Mouse (Mus musculus) ovary, postnatal 14 days (tissue): Measurements from ENCODE around the gene Pogz.
A peak's percentile ranks its signal among the peaks of the same experiment; 100 is the strongest.
"Not testable (repeated sequence)": the region's sequence is repeated elsewhere in the genome, so short reads cannot be mapped to it uniquely, and the experiment has no call there.

ENCODE experiments used
- DNase-seq: peaks from one replicate; pipeline ENCODE4 v3.0.0; 2022; ENCODE audit warnings: low spot score

The Pogz gene

DNA sequence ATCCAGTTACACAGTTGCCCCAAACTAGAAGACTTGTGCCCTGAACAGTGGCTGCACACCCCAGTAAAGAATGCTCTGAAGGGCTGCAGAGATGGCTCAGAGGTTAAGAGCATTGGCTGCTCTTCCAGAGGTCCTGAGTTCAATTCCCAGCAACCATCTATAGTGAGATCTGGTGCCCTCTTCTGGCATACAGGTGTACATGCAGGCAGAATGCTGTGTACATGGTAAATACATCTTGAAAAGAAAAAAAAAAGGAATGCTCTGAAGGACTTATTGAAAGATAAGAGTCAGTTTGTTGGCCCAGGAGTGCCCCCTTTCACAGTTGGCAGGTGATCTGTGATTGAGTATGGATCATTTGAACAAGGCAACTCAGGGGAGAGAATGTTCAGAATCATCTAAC lies 4.0 kb upstream of the Pogz start:
- DNase-seq, result no peak

DNA sequence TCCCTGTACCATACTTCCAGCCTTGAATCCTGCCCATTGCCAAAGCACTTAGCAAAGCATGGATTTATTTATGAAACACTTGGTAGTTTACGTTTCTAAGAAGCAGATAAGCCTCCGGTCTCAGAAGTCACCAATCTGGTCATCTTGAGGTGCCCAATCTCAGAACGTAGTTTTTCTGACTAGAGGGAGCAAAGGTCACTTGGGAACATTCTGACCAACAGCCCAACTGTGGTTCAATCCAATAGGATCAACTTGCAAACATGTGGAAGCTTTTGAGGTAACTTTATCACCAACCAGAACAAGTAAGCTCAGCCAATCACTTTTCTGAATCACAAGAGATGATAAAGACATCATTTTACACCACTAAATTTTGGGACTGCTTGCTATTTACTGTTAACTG lies 2.0 kb upstream of the Pogz start:
- no peak for DNase-seq

DNA sequence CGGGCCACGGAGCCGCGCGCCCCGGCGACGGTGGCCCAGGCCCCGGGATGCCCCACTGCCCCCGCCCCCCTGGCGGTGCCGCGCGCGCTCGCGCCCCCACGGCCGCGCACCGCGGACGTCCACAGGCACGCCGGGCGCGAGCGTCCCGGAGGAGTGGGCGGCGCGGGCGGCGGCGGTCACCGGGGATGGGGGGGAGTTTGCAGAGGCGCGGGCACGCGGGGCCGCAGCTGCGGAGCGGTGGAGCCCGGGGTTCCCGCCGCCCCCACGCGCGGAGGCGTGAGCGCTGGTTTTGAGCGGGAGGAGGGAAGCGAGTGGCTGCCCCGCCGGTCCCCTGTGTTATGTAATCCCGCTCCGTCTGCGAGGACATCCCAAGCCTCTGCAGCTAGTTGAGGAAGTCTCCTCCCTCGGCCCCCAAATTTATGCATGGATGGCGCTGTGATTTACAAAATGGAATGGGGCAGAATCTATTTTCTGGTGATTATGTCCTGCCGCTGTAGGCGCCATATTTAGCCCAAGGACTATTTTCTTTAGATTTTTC lies 661 bp downstream of the Pogz start:
- peak; percentile 75 for DNase-seq

DNA sequence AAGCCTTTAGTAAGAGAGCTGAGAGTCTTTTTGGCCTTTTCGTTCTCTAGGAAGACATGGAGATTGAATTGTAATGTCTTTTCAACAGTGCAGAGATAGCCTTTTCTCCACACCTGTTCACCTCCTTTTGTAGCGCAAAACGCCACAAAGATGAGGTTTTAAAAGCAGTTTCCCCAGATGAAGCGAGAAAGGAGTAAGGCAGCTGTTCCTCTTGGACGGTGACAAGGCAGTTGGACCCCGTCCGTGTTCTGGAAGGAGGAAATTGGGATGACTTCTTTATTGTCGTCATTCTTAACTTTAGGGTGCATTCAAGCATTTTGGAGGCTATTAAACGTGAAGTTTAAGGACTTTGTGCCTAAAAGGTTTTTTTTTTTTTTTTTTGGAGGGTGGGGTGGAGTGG lies 1.3 kb downstream of the Pogz start:
- no peak for DNase-seq

DNA sequence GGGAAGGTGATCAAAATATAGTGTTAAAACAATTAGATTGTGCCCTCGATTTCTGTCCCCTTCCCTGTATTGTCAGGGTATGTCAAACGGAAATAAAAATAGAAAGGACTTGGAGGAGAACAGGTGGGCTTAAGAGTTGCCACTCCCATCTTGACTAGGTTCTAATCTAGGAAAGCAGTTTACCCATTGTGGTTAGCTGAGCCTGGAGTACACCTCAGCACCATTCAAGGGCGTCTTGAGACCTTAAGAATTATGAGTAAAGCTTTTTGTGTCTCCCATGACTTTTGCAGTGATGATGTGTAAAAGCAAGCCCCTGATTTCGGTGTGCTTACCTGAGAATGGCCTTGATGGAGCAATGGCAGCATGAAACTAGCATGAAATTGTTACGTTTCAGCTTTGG lies 1.7 kb downstream of the Pogz start:
- no peak for DNase-seq

DNA sequence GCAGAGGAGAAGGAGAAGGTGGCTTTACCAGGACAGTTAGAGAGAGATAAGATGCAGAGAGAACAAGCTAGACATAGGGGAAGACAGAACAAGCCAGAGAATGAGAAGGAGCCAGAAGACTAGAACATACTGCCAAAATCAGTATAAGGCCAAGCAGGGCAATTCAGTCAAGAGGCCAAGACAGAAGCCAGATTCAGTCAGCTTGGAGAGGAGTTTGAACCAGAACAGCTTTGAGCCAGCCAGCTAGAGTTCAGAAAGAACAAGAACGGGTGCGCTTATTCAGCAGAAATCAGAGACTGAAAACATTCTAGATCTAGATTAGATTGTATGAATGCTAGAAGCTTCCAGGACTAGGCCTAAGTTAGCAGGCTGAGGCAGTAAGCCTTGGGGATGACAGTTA lies 10.0 kb downstream of the Pogz start:
- no peak for DNase-seq

DNA sequence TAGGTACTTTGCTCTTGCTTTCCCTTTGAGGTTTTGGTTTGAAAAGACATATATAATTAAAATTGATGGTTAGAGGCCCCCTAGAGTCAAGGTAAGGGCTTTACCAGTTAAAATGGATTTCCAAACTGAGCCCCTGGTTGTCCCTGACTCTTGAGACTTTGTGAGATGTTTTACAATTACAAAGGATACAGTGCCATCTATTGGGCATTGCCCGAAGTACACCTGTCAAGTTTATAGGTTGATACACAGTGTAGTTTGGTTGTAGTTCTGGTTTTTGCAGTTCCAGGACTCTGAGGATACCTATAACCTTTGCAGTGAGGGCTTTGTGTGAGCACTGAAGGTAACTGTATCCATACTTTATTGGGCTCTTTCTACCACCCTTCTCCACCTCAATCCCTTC lies 12.0 kb downstream of the Pogz start:
- DNase-seq, result peak; percentile 64

DNA sequence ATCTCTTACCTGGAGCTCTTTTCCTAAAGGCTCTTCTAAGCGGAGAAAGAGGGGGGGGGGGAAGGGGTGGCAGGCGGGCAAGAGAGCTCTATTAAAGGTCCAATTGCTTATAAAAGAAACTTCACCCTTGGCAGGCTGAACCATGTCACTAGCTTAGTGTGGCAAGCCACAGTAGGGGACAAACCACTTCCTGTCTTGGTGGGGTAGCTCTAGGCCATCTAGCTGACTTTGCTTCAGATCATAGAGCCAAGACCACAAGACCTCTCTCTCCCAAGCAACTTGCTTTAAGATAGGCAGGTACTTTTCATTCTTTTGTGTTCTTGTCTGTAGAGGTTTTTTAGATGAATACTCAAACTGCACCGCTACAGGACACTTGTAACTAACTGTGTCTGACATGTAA lies 14.4 kb downstream of the Pogz start:
- no peak for DNase-seq

DNA sequence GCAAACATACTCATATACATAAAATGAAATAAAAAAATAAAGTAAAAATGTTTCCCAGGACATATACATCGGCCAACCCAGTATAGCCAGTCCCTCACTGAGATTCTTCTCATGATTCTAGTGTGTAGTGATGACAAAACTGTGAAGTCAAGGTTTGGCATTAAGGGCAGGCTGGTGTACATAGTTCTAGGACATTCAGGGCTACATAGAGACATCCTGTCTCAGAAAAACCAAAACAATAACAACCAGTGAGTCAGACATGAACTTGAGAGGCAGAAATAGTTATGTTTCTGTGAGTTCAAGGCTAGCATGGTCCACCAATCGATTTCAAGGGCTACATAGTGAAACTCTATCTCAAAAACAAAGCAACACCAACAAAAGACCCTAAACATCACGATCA lies 14.8 kb downstream of the Pogz start:
- no peak for DNase-seq

DNA sequence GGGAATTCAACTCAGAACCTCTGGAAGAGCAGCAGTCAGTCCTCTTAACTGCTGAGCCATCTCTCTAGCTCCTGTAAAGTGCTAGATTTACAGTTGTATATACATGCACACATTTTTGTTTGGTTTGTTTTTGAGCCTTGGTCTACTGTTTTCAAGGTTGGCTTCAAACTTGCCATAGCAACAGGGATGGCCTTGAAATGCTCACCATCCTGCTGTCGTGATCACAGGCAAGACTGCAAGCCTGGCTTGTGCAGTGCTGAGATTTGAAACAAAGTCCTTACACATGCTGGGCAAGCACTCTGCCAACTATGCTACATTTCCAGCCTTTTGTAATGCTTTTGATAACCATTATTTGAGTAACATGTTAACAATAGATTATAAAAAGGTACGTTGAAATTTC lies 22.1 kb downstream of the Pogz start:
- DNase-seq, result no peak

DNA sequence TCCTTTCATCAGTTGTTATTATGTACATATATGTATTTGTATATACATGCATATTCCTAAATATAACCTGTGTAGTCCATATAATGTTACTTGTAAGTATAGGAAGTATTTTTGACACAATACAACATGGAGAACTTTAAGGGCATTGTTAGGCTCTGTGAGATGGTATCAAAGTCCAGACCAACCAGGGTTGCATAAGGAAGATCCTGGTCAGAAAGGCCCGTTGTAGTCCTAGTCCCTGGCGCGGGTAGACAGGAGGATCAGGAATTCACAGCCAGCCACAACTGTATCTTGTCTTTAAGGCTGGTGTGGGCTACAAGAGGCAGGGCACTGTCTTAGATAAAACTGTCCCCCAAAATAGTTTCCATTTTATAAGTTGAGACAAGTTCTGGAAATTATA lies 31.6 kb downstream of the Pogz start:
- DNase-seq, result no peak

DNA sequence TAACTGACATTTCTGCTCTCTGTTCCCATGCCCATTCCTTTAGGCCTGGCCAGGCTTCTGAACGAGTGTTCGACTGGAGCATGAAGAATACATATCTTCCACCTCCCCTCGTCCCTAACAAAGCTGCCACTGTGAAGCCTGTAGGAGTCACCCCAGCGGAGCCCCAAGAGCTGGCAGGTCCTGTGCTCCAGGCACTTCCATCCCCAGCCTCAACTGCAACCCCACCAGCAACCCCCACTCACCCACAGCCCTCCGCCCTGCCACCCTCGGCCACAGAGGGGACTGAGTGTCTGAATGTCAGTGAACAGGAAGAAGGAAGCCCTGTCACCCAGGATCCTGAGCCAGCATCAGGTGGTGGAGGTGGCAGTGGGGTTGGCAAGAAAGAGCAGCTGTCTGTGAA lies 41.3 kb downstream of the Pogz start:
- no peak for DNase-seq

DNA sequence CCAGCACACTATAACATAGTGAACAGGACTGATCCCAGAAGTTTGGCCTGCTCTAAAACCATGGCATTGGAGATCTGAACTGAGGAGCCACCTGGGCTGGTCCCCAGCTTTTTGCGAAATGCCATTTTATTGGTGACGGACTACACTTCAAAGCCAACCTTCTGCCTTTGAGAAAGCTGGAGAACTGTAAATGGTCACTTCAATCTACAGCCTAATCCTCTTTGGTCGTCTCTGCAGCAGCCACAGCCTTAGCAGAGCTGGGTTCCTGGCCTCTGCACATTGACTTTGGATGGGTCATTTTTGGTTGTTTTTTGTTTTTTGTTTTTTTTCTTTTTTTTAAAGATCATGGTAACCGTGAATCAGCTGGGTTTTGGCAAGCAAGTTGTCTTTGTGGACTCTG lies 44.5 kb downstream of the Pogz start:
- DNase-seq, result no peak

DNA sequence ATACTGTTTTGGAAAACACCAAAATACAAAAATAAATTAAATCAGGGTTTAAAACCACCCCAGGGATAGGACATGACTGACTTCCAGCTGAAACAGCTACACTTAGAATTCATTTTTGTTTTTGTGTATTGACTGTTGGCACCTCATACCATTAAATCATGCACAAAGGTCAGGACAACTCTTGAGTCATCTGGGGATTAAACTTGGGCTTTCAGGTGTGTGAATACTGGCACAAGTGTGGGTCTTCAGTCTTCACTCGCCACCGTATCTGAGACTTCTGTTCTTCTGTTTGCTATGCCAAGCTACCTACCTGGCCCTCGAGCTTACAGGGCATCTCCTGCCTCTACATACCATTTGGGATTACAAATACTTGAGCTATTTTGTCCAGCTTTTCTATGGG lies 45.2 kb downstream of the Pogz start:
- no peak for DNase-seq

DNA sequence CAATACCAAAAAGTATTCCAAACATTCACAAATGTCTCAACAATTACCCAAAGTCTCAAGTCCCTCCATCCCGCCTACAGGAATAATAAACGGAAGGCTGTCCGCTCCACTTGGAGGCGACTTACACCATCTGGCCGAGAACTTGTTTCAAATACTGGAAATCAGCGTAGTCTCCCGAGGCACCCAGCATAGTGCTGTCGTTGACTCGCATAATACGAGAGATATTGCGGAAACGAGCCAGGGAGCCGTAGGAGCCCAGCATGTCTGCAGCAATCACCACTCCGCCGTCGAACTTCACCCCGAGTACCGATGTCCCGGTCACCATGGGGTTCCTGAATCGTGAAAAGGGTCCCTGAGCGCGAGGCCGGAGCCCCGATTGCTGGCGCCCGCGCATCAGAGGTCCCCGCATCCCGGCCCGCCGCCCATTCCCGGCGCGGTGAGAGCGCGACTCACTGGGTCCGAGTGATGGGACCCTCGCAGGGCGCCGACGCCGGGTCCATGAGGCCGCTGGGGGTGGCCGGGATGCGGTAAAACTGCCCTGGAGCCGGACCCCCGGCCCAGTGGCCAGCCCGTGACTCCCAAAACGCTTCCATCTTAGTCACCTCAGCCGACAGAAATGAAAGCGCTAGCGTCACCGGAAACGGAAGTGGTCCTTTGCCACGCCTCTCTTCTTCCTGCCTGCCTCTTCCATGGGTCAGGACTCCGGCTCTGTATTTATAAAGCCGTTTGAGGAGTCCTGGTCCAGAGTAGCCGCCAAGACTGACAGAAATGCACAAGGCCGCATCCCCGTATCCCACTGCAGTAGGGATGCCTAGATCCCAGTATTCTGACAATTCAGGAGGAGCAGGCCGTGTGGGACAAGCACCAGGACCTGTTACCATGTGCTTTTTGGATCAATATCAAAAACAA lies 49.2 kb downstream of the Pogz start, which contains the start of gene Psmb4:
Gene Psmb4 (minus strand): TSS at position 646 of the 909 bp plus-strand sequence.
- DNase-seq, result peak; percentile 79

DNA sequence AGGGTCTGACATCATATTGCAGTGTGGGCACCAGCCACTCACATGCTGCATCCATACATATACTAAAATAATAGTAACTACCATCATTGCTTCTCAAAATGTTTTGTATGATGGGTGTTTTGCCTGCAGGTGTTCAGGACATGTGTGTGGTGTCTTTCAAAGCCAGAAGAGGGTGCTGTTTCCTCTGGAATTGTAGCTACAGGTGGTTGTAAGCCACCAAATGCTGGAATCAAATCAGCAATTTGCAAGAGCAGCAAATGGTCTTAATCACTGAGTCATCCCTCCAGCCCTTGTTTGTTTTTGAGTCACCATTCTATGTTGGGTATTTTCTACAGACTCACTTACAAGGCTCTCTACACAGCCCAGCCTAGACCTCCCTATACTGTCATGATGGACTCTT lies 51.2 kb downstream of the Pogz start:
- DNase-seq, result peak; percentile 31

DNA sequence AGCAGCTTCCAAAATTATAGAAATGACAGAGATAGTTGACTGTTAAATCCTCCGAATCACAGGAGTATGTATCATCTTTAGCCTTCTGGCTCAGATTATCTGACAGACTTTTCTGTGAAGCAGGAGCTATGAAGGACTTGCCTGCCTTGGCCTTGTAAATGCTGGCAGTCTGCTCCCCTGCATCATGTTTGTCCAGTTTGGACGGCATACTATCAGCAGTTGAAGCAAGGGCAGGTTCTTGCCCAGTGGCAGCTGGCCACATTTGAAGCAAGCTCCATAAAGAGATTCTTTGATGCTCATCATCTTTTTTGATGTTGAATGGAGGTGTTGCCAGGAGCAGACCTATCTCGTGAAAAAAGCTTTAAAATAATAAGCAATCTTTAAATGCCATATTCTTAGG lies 56.7 kb downstream of the Pogz start:
- DNase-seq, result no peak

DNA sequence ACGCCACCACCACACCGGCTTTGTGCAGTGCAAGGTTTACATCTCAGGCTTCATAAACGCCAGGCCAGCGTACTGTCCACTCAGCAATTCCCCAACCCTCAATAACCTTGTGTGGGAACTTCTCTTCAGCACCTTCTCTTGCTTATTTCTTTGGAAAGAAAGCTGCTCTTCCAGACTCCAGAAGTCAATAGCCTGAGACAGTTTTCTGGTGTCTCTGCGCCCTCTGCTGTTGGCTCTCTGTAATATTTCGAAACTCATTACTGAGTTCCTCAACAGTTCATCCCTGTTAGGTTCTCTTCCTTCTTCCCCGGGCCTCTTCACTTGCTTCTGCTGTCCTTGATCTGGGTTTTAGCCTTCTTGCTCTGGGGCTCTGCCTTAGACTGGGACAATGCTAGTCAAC lies 65.4 kb downstream of the Pogz start:
- DNase-seq, result peak; percentile 52

DNA sequence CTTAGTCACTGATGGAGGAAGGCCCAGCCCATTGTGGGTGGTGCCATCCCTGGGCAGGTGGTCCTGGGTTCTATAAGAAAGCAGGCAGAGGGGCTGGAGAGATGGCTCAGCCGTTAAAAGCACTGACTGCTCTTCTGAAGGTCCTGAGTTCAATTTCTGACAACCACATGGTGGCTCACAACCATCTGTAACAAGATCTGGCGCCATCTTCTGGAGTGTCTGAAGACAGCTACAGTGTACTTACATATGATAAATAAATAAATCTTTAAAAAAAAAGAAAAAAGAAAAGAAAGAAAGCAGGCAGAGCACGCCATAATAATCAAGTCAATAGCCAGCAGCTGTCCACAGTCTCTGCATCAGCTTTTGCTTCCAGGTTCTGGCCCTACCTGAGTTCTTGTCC lies 67.4 kb downstream of the Pogz start:
- not testable (repeated sequence) for DNase-seq

DNA sequence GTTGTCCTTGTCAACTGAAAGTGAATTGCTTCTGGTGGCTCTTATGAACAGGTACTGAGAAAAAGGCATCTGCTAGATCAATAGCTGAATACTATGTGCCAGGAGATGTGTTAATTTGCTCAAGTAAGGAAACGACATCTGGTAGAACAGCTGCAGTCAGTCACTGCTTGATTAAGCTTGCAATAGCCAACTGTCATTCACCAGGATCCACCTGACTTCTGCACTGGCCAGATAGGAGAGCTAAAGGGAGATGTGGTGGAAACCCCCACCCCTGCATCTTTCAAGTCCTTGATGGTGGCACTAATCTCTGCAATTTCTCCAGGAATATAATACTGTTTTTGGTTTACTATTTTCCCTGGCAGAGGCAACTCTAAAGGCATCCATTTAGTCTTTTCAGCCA lies 69.1 kb downstream of the Pogz start:
- DNase-seq, result no peak

DNA sequence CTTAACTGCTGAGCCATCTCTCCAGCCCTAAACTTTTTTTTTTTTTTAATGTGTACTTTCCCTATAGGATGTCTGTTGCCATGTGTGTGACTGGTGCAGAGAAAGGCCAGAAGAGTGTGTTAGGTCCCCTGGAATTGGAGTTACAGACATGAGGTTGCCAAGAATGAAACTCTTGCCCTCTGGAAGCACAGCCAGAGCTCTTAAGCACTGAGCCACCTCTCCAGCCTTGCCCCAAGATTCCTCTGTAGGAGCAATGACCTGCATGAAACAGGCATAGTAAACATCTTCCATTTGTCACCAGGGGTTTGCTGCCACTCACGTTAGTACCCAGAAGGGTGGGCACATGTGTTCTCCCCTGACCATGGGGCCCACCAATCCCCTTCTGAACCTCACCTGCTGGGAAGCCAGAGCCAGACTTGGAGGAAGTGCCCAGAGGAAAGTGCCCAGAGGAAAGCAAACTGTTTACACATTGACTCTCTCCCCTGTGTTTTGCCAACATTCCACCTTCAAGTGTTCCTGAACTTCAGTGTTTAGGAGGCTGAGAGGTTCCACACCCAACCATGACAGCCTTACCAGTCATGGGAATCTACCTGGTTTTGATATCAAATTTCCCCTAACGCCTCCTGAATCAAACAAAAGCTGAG lies 73.8 kb downstream of the Pogz start:
- no peak for DNase-seq

DNA sequence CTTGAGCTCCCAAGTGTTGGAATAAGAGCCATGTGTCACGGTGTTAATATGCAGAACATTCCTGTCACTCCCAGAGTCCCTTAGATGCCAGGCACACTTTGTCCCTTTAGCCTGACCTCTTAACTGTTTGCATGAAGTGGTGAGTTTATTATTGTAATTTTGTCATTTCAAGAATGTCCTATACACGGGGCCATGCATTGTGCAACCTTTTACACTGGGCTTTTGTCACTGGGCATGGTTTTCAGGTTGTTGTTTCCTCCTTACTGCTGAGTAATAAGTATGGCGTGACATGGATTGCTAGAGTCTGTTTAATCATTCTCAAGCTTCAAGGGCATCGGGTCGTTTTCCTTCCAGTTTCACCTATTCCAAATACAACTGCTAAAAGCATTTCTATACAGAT lies 76.4 kb downstream of the Pogz start:
- DNase-seq, result no peak
